Mouse (Mus musculus) stomach, embryonic 14.5 days (tissue): Measurements from ENCODE around the gene AW551984. TPM values are rescaled to one million over a fixed set of nuclear protein-coding genes. Genes with fewer than 3 reads are reported as not detected.

ENCODE experiments used
- ATAC-seq: fragments of 200-750 bp; cut with Nextera tagmentation; 2 replicates; pipeline ENCODE4 v1.8.0; 2017; ENCODE audit warnings: low read depth, moderate TSS enrichment; ENCODE audit not compliant: insufficient number of reproducible peaks, insufficient read depth, low FRiP score
- H3K27ac ChIP-seq: fragments of 300-500 bp; sonication (generic); 2 replicates; pipeline ENCODE4 v1.5.1; 2014; ENCODE audit warnings: mild to moderate bottlenecking, low read length, moderate library complexity, mixed read lengths
- H3K27me3 ChIP-seq: fragments of 300-500 bp; sonication (generic); 2 replicates; pipeline ENCODE4 v1.6.1; 2014; ENCODE audit warnings: low read length, control low read depth, mixed read lengths; ENCODE audit not compliant: control insufficient read depth, insufficient read depth
- H3K36me3 ChIP-seq: fragments of 300-500 bp; sonication (generic); 2 replicates; pipeline ENCODE4 v1.6.1; 2014; ENCODE audit warnings: mild to moderate bottlenecking, control low read depth, low read length, moderate library complexity, mixed read lengths; ENCODE audit not compliant: control insufficient read depth, insufficient read depth
- H3K4me1 ChIP-seq: fragments of 300-500 bp; sonication (generic); 2 replicates; pipeline ENCODE4 v1.6.1; 2014; ENCODE audit warnings: low read length, control low read depth, mixed read lengths; ENCODE audit not compliant: control insufficient read depth, insufficient read depth
- H3K4me2 ChIP-seq: fragments of 300-500 bp; sonication (generic); replicated peaks from 2 replicates; pipeline ENCODE4 v1.6.1; 2014; ENCODE audit warnings: low read depth, low read length, control low read depth
- H3K4me3 ChIP-seq: fragments of 300-500 bp; sonication (generic); 2 replicates; pipeline ENCODE4 v1.5.1; 2014; ENCODE audit warnings: low read depth, low read length, control low read depth
- H3K9ac ChIP-seq: fragments of 300-500 bp; sonication (generic); replicated peaks from 2 replicates; pipeline ENCODE4 v1.6.1; 2014; ENCODE audit warnings: low read depth, mild to moderate bottlenecking, control low read depth, low read length, moderate library complexity, mixed read lengths
- H3K9me3 ChIP-seq: fragments of 300-500 bp; sonication (generic); 2 replicates; pipeline ENCODE4 v1.6.1; 2016; ENCODE audit warnings: low read depth, low read length, control low read depth; ENCODE audit not compliant: control insufficient read depth
- WGBS: fragments of 180-500 bp; shearing (Covaris S2); extraction: QIAGEN DNeasy Blood & Tissue Kit; methylation state at CpG from one replicate; pipeline ENCODE4 v1.1.7; 2014; 5-methylcytosine and 5-hydroxymethylcytosine counted together
- polyA plus RNA-seq: library from polyadenylated mRNA; unstranded; fragments of >200 nt; fragmentation: Nextera tagmentation; extraction: Ambion mirVana; gene quantifications from 2 replicates; pipeline ENCODE4 v1.2.1, GENCODE M21; 2014

The AW551984 gene
- 34.6 and 39.9 TPM in 2 replicates for polyA plus RNA-seq

DNA sequence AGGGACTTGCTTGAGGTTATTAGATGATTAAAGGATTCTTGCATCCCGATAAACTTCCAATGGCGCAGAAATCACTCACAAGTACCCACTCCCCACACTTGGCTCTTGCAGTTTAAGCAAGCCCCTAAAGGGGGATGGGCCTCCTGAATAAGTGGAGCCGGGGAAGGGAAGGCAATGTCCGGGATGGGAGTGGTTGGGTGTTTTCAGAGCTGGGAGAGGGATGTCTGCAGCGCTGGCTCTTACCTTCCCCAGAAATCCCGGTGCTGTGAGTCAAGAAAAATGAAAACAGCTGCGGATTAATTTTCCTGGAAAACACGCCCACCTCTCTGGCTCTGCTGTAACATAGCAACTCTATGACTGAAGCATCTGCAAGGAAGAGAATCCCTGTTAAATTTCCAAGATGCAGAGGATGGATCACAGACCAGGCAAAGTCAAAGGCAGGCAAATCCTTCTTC is at the start of gene AW551984:
Gene AW551984, minus strand, starts transcription at position 405 of the 455 bp plus-strand sequence.
- Histone ChIP-seq H3K27ac (peak within 1 kb of the TSS; percentile 1; the same call in 1 of the 2 replicates), H3K27me3 (no peaks in the 10 kb centered on the region), H3K4me3 (peak within 1 kb of the TSS; percentile 35), H3K4me1 (no peaks in the 10 kb centered on the region; the same call in 1 of the 2 replicates), H3K4me2 (peak within 1 kb of the TSS; percentile 59), H3K36me3 (no peaks in the 10 kb centered on the region), H3K9me3 (no peaks in the 10 kb centered on the region), H3K9ac (no peak within 1 kb of the TSS)
- under 1% methylated on average over 8 of the region's 8 CpGs for WGBS
- peak; percentile 72; the same call in 1 of the 2 replicates for ATAC-seq

- WGBS = 89% methylated on average over 4 of the region's 4 CpGs
- H3K9ac ChIP-seq = no peak overlapping the region
- no peaks in the 10 kb centered on the region for H3K27me3 ChIP-seq
- H3K27ac ChIP-seq = no peak overlapping the region
- H3K9me3 ChIP-seq = no peaks in the 10 kb centered on the region
- H3K4me2 ChIP-seq = no peak overlapping the region
- no peak for ATAC-seq
- no peaks in the 10 kb centered on the region for H3K36me3 ChIP-seq
- no peaks in the 10 kb centered on the region for H3K4me1 ChIP-seq
- H3K4me3 ChIP-seq = no peak overlapping the region
Measured at GRCm38 (mm10) chr9:39647382-39647781, 43.2 kb upstream of the AW551984 start.

GRCm38 (mm10) chr9:39644785-39645184 is 40.6 kb upstream of the AW551984 start, which contains the start of gene Olfr961:
Gene Olfr961, plus strand, starts transcription at chr9:39645085.
- Histone ChIP-seq H3K9ac (no peak within 1 kb of the TSS), H3K36me3 (no peaks in the 10 kb centered on the region), H3K9me3 (no peaks in the 10 kb centered on the region), H3K4me1 (no peaks in the 10 kb centered on the region), H3K4me2 (no peak within 1 kb of the TSS), H3K27me3 (no peaks in the 10 kb centered on the region), H3K4me3 (no peak within 1 kb of the TSS), H3K27ac (no peak within 1 kb of the TSS)
- ATAC-seq = no peak

DNA sequence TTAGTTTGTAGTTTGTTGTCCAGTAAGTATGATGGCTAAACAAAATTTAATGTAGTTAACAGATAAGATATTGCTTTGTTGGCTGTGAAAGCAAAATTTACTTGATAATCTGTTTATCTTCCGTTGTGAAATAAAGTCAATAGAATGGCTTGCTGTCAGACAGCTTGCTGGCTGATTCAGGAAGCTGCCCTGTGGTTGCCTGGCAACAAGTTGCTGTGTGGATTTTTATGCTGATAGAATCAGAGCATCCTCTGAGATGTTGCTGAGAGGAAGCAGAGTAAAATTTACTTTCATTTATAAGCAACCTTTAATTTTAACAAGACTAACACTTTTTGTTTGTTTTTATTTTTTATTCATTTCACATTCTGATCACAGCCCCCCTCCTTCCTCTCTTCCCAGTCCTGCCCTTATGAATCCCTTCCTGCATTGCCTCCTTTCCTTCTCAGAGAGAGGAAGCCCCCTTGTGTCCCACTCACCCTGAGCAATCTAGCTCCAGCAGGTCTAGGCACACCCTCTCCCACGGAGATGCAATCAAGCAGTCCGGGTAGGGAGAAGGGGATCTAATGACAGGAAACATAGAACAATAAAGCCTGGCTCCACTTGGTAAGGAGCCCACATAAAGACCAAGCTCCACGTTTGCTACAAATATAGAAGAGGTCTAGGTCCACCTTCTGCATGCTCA is 29.9 kb upstream of the AW551984 start:
- Histone ChIP-seq H3K9me3 (no peaks in the 10 kb centered on the region), H3K4me2 (no peak overlapping the region), H3K27ac (no peak overlapping the region), H3K36me3 (no peaks in the 10 kb centered on the region), H3K4me1 (no peaks in the 10 kb centered on the region), H3K4me3 (no peak overlapping the region), H3K27me3 (no peaks in the 10 kb centered on the region), H3K9ac (no peak overlapping the region)
- no peak for ATAC-seq
- WGBS = 30% methylated on average over 4 of the region's 4 CpGs

- H3K4me2 ChIP-seq = no peak overlapping the region
- H3K36me3 ChIP-seq = no peaks in the 10 kb centered on the region
- no peak overlapping the region for H3K4me3 ChIP-seq
- no peak for ATAC-seq
- H3K9me3 ChIP-seq = no peaks in the 10 kb centered on the region
- H3K27me3 ChIP-seq = no peaks in the 10 kb centered on the region
- no peak overlapping the region for H3K9ac ChIP-seq
- H3K4me1 ChIP-seq = no peaks in the 10 kb centered on the region
- WGBS = 82% methylated on average over 2 of the region's 2 CpGs
- no peak overlapping the region for H3K27ac ChIP-seq
Measured at GRCm38 (mm10) chr9:39629069-39629468, 24.9 kb upstream of the AW551984 start.

DNA sequence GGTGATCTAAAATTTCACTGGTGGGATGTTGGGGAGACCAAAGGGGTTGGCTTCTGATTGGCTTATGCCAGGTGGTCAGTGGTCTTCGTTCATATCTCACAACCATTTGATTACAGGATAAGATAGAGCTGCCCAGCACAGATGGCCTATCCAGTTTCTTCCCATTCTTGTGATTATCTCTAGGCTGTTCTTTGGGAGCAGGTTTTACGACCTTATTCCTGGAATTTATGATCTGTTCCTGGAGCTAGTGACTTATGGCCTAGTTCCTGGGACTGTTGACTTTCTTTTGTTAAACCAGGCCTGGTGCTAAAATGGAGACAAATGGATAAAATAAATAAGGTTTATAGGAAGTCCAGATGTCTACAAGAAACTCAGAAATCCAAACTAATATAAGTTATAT is 20.5 kb upstream of the AW551984 start:
- Histone ChIP-seq H3K36me3 (no peaks in the 10 kb centered on the region), H3K27ac (no peak overlapping the region), H3K4me2 (no peak overlapping the region), H3K9me3 (no peaks in the 10 kb centered on the region), H3K4me1 (no peaks in the 10 kb centered on the region), H3K27me3 (no peaks in the 10 kb centered on the region), H3K4me3 (no peak overlapping the region), H3K9ac (no peak overlapping the region)
- 51% methylated on average over 2 of the region's 2 CpGs for WGBS
- ATAC-seq = no peak

GRCm38 (mm10) chr9:39623783-39624182 is 19.6 kb upstream of the AW551984 start:
- WGBS = 89% methylated on average over 3 of the region's 3 CpGs
- no peak for ATAC-seq
- H3K4me3 ChIP-seq = no peak overlapping the region
- H3K27ac ChIP-seq = no peak overlapping the region
- H3K36me3 ChIP-seq = no peaks in the 10 kb centered on the region
- H3K4me1 ChIP-seq = no peaks in the 10 kb centered on the region
- no peaks in the 10 kb centered on the region for H3K27me3 ChIP-seq
- no peak overlapping the region for H3K9ac ChIP-seq
- no peak overlapping the region for H3K4me2 ChIP-seq
- no peaks in the 10 kb centered on the region for H3K9me3 ChIP-seq

GRCm38 (mm10) chr9:39621073-39621472 is 16.9 kb upstream of the AW551984 start, which contains the start of gene Olfr960:
Gene Olfr960, plus strand, starts transcription at chr9:39621373.
- WGBS = 73% methylated on average over 1 of the region's 1 CpGs
- Histone ChIP-seq H3K9ac (no peak within 1 kb of the TSS), H3K36me3 (no peaks in the 10 kb centered on the region), H3K27ac (no peak within 1 kb of the TSS), H3K27me3 (no peaks in the 10 kb centered on the region), H3K4me1 (no peaks in the 10 kb centered on the region), H3K4me3 (no peak within 1 kb of the TSS), H3K9me3 (no peaks in the 10 kb centered on the region), H3K4me2 (no peak within 1 kb of the TSS)
- no peak for ATAC-seq

GRCm38 (mm10) chr9:39611953-39612352 is 7.8 kb upstream of the AW551984 start:
- no peak for ATAC-seq
- Histone ChIP-seq H3K27ac (no peak overlapping the region), H3K36me3 (no peaks in the 10 kb centered on the region), H3K4me2 (no peak overlapping the region), H3K4me3 (no peak overlapping the region), H3K27me3 (no peaks in the 10 kb centered on the region), H3K4me1 (no peaks in the 10 kb centered on the region), H3K9ac (no peak overlapping the region), H3K9me3 (no peaks in the 10 kb centered on the region)
- 60% methylated on average over 1 of the region's 1 CpGs for WGBS
